In the genomic region with DNA sequence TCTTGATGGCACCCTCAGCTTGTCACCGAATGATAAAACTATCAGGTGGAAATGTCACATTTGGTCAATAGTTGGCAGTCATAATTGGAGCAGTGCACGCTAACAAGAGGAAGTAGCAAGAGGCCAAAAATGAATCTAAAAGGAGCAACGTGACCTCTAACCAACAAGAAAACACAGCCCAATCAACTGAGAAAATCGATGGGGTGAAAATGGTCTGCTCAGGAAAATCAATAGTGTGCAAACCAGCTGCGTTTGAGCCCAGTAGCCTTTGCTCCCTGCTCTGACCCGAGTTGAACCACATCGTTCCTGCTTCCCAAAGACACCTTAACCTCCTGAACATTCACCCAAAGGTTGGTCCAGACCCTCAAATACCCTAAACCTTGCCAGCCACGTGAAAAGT, we compare ENCODE assay signal across 27 mouse cellular contexts.
"Had no signal": no experiment of that assay in that cellular context is flagged by ENCODE, and none has a peak within 500 bp of the region (broad histone marks: within the 10 kb centered on the region; RNA-seq: fewer than 3 reads in every experiment).

No protein-coding gene starts in this region.

- H3K27ac ChIP-seq: heart, adult 2 months; heart, embryonic 13.5 days; heart, embryonic 15.5 days; hindbrain, embryonic 10.5 days; hindbrain, embryonic 12.5 days; hindbrain, embryonic 14.5 days; intestine, embryonic 15.5 days; layer of hippocampus, adult 2 months; limb, embryonic 13.5 days; limb, embryonic 15.5 days; liver, embryonic 15.5 days had no signal

- H3K4me2 ChIP-seq: heart, embryonic 11.5 days; heart, embryonic 13.5 days; heart, embryonic 15.5 days; hindbrain, embryonic 12.5 days; hindbrain, embryonic 14.5 days; intestine, embryonic 15.5 days; limb, embryonic 13.5 days; limb, embryonic 15.5 days; liver, embryonic 15.5 days had no signal

- H3K9me3 ChIP-seq: heart, embryonic 13.5 days; heart, embryonic 15.5 days; hindbrain, embryonic 10.5 days; hindbrain, embryonic 12.5 days; intestine, embryonic 15.5 days; limb, embryonic 13.5 days; limb, embryonic 15.5 days; liver, embryonic 15.5 days had no signal

- H3K9ac ChIP-seq: heart, embryonic 13.5 days; heart, embryonic 15.5 days; hindbrain, embryonic 12.5 days; hindbrain, embryonic 14.5 days; intestine, embryonic 15.5 days; limb, embryonic 13.5 days; limb, embryonic 15.5 days; liver, embryonic 15.5 days had no signal

- H3K4me3 ChIP-seq: heart, adult 2 months; heart, embryonic 13.5 days; heart, embryonic 15.5 days; hindbrain, embryonic 10.5 days; hindbrain, embryonic 12.5 days; intestine, embryonic 15.5 days; layer of hippocampus, adult 2 months; limb, embryonic 13.5 days; limb, embryonic 15.5 days; liver, embryonic 15.5 days had no signal

- ATAC-seq: hindbrain, embryonic 16.5 days; inflammation-experienced regulatory T-cells, adult 6 months; intestine, embryonic 15.5 days; intestine, postnatal 0 days had no signal

- H3K27me3 ChIP-seq: heart, embryonic 13.5 days; heart, embryonic 15.5 days; hindbrain, embryonic 12.5 days; intestine, embryonic 15.5 days; limb, embryonic 13.5 days; limb, embryonic 15.5 days; liver, embryonic 15.5 days had no signal

- H3K36me3 ChIP-seq: heart, embryonic 13.5 days; heart, embryonic 15.5 days; hindbrain, embryonic 10.5 days; hindbrain, embryonic 12.5 days; intestine, embryonic 15.5 days; limb, embryonic 13.5 days; limb, embryonic 15.5 days; liver, embryonic 15.5 days had no signal

- DNase-seq: gastrocnemius, postnatal 14 days; gastrocnemius, postnatal 36 days; heart, adult 11 months; heart, adult 2 months; heart, postnatal 14 days; heart, postnatal 4 days; kidney, adult 18-20 months; kidney, adult 8-10 months; kidney, postnatal 10 days; kidney, postnatal 25 days; kidney, postnatal 4 days; layer of hippocampus, postnatal 36 days; left cerebral cortex, postnatal 4 days had no signal

- H3K4me1 ChIP-seq: heart, embryonic 13.5 days; heart, embryonic 15.5 days; hindbrain, embryonic 10.5 days; intestine, embryonic 15.5 days; limb, embryonic 13.5 days; limb, embryonic 15.5 days; liver, embryonic 15.5 days had no signal
